Mouse (Mus musculus) B cell, adult 2 months (primary cell): ENCODE results near the gene Rxfp1.
A peak's percentile ranks its signal among the peaks of the same experiment; 100 is the strongest.
"Not testable (repeated sequence)": the region's sequence is repeated elsewhere in the genome, so short reads cannot be mapped to it uniquely, and the experiment has no call there.

Experiments used
- DNase-seq, 2 experiments: peaks; one replicate each; pipeline ENCODE4 v3.0.0; 2022

Rxfp1 gene

GRCm38 (mm10) chr3:79737780-79738179 is at the start of gene Rxfp1:
Gene Rxfp1 (minus strand): TSS chr3:79737880.
- DNase-seq = no peak

- no peak for DNase-seq
Observed at GRCm38 (mm10) chr3:79784362-79784736, 46.7 kb upstream of the Rxfp1 start.

GRCm38 (mm10) chr3:79783630-79784361 is 46.1 kb upstream of the Rxfp1 start:
- no peak for DNase-seq

- no peak for DNase-seq
Observed at GRCm38 (mm10) chr3:79772701-79773100, 35.0 kb upstream of the Rxfp1 start.

- DNase-seq = no peak
Observed at GRCm38 (mm10) chr3:79753736-79754135, 16.1 kb upstream of the Rxfp1 start.

GRCm38 (mm10) chr3:79746585-79746984 is 8.9 kb upstream of the Rxfp1 start:
- DNase-seq = peak; percentile 40 to 55

GRCm38 (mm10) chr3:79745101-79745500 is 7.4 kb upstream of the Rxfp1 start:
- DNase-seq = no peak

- DNase-seq = no peak
Observed at GRCm38 (mm10) chr3:79744415-79744814, 6.7 kb upstream of the Rxfp1 start.

GRCm38 (mm10) chr3:79740351-79740750 is 2.7 kb upstream of the Rxfp1 start:
- no peak for DNase-seq

- DNase-seq = no peak
Observed at GRCm38 (mm10) chr3:79738451-79738850, 771 bp upstream of the Rxfp1 start.

GRCm38 (mm10) chr3:79726506-79727075 is 11.1 kb downstream of the Rxfp1 start:
- no peak for DNase-seq

GRCm38 (mm10) chr3:79720756-79721484 is 16.8 kb downstream of the Rxfp1 start:
- no peak for DNase-seq

- DNase-seq = no peak
Observed at GRCm38 (mm10) chr3:79706436-79706835, 31.2 kb downstream of the Rxfp1 start.

GRCm38 (mm10) chr3:79703135-79703534 is 34.5 kb downstream of the Rxfp1 start:
- no peak for DNase-seq

GRCm38 (mm10) chr3:79691957-79692356 is 45.7 kb downstream of the Rxfp1 start:
- no peak for DNase-seq

GRCm38 (mm10) chr3:79690111-79690651 is 47.5 kb downstream of the Rxfp1 start:
- no peak for DNase-seq

- not testable (repeated sequence) for DNase-seq
Observed at GRCm38 (mm10) chr3:79688101-79688500, 49.6 kb downstream of the Rxfp1 start.

GRCm38 (mm10) chr3:79683529-79683928 is 54.2 kb downstream of the Rxfp1 start:
- no peak for DNase-seq

- DNase-seq = no peak
Observed at GRCm38 (mm10) chr3:79682351-79683132, 55.1 kb downstream of the Rxfp1 start.

GRCm38 (mm10) chr3:79676411-79676810 is 61.3 kb downstream of the Rxfp1 start:
- no peak for DNase-seq

GRCm38 (mm10) chr3:79674641-79675040 is 63.0 kb downstream of the Rxfp1 start:
- no peak for DNase-seq

- DNase-seq = peak; percentile 72 to 78
Observed at GRCm38 (mm10) chr3:79673082-79673481, 64.6 kb downstream of the Rxfp1 start.

GRCm38 (mm10) chr3:79672188-79672587 is 65.5 kb downstream of the Rxfp1 start:
- DNase-seq = no peak
